Mouse (Mus musculus) lung, postnatal 0 days (tissue): Measurements from ENCODE around the gene Tpp2.

Experiments
- CTCF ChIP-seq: IDR thresholded peaks from 2 replicates; pipeline ENCODE4 v1.5.1; 2016; ENCODE audit warnings: antibody characterized with exemption, mild to moderate bottlenecking
- EP300 ChIP-seq: IDR thresholded peaks from 2 replicates; pipeline ENCODE4 v1.6.1; 2016; ENCODE audit warnings: antibody characterized with exemption, mild to moderate bottlenecking, control low read depth

- no peak for TF ChIP-seq CTCF
- TF ChIP-seq EP300, result no peak
These were observed 30.9 kb downstream of the Tpp2 start for GRCm38 (mm10) chr1:43964381-43964780.
